Mouse (Mus musculus) lung, postnatal 4 days (tissue): ENCODE results near the gene Hoxa13.

Experiments used
- DNase-seq, 2 experiments: peaks; one replicate each; pipeline ENCODE4 v3.0.0; 2021

Hoxa13 gene

GRCm38 (mm10) chr6:52260654-52261575 lies at the start of gene Hoxa13:
Gene Hoxa13, minus strand, starts transcription at chr6:52260880.
- DNase-seq, result no peak

GRCm38 (mm10) chr6:52310366-52310765 lies 49.7 kb upstream of the Hoxa13 start:
- no peak for DNase-seq

GRCm38 (mm10) chr6:52309766-52310165 lies 49.1 kb upstream of the Hoxa13 start:
- DNase-seq, result no peak

- DNase-seq, result peak; percentile 72 to 76
Observed at GRCm38 (mm10) chr6:52305877-52306389, 45.3 kb upstream of the Hoxa13 start.

GRCm38 (mm10) chr6:52303426-52303825 lies 42.7 kb upstream of the Hoxa13 start:
- DNase-seq, result no peak

- no peak for DNase-seq
Observed at GRCm38 (mm10) chr6:52300806-52301205, 40.1 kb upstream of the Hoxa13 start.

GRCm38 (mm10) chr6:52298511-52298910 lies 37.8 kb upstream of the Hoxa13 start:
- no peak for DNase-seq

GRCm38 (mm10) chr6:52294616-52295015 lies 33.9 kb upstream of the Hoxa13 start:
- no peak for DNase-seq

GRCm38 (mm10) chr6:52292328-52292727 lies 31.6 kb upstream of the Hoxa13 start:
- no peak for DNase-seq

- peak in 1 of 2 experiments; percentile 35 for DNase-seq
Observed at GRCm38 (mm10) chr6:52291021-52291860, 30.6 kb upstream of the Hoxa13 start.

- DNase-seq, result no peak
Observed at GRCm38 (mm10) chr6:52290186-52290585, 29.5 kb upstream of the Hoxa13 start.

GRCm38 (mm10) chr6:52283896-52284295 lies 23.2 kb upstream of the Hoxa13 start:
- no peak for DNase-seq

GRCm38 (mm10) chr6:52281084-52281483 lies 20.4 kb upstream of the Hoxa13 start:
- DNase-seq, result no peak

GRCm38 (mm10) chr6:52276920-52277319 lies 16.2 kb upstream of the Hoxa13 start:
- DNase-seq, result no peak

GRCm38 (mm10) chr6:52276382-52276781 lies 15.7 kb upstream of the Hoxa13 start:
- DNase-seq, result no peak

- no peak for DNase-seq
Observed at GRCm38 (mm10) chr6:52275563-52276280, 15.0 kb upstream of the Hoxa13 start.

GRCm38 (mm10) chr6:52274576-52274975 lies 13.9 kb upstream of the Hoxa13 start:
- DNase-seq, result no peak

GRCm38 (mm10) chr6:52273656-52274280 lies 13.1 kb upstream of the Hoxa13 start:
- DNase-seq, result no peak

- no peak for DNase-seq
Observed at GRCm38 (mm10) chr6:52272766-52273655, 12.3 kb upstream of the Hoxa13 start.

- DNase-seq, result peak; percentile 37 to 71
Observed at GRCm38 (mm10) chr6:52270494-52271480, 10.1 kb upstream of the Hoxa13 start.
